Mouse (Mus musculus) myocyte (in vitro differentiated cells): ENCODE results near the gene Chst3.

Source experiments
- E2F4 ChIP-seq: IDR thresholded peaks from one replicate; pipeline ENCODE4 v1.6.1; 2011; ENCODE audit warnings: mild to moderate bottlenecking, control low read depth, moderate library complexity; ENCODE audit not compliant: insufficient read depth
- MAX ChIP-seq: IDR thresholded peaks from one replicate; pipeline ENCODE4 v1.6.1; 2011; ENCODE audit warnings: low read depth, mild to moderate bottlenecking, control low read depth
- MYOD1 ChIP-seq, 3 experiments: IDR thresholded peaks; one replicate each; pipeline ENCODE4 v1.6.1; 2011; ENCODE audit warnings: control low read depth in 2 of 3, low read depth in 2 of 3, mild to moderate bottlenecking in 2 of 3, moderate library complexity in 1 of 3; ENCODE audit not compliant: insufficient read length in 2 of 3, control insufficient read depth in 1 of 3
- MYOG ChIP-seq, 3 experiments: IDR thresholded peaks; one replicate each; pipeline ENCODE4 v1.6.1; 2011; ENCODE audit warnings: control low read depth in 2 of 3, low read depth in 2 of 3, mild to moderate bottlenecking in 2 of 3; ENCODE audit not compliant: insufficient read length in 2 of 3, control insufficient read depth in 1 of 3, insufficient read depth in 1 of 3
- POLR2A ChIP-seq: IDR thresholded peaks from one replicate; pipeline ENCODE4 v1.6.1; 2011; ENCODE audit warnings: low read depth, mild to moderate bottlenecking, control low read depth, moderate library complexity; ENCODE audit not compliant: insufficient read length
- POLR2AphosphoS2 ChIP-seq: IDR thresholded peaks from one replicate; pipeline ENCODE4 v1.6.1; 2011; ENCODE audit warnings: low read depth, control low read depth; ENCODE audit not compliant: insufficient read length
- REST ChIP-seq: IDR thresholded peaks from one replicate; pipeline ENCODE4 v1.6.1; 2011; ENCODE audit warnings: mild to moderate bottlenecking, control low read depth, moderate library complexity; ENCODE audit not compliant: insufficient read depth, insufficient read length
- TCF12 ChIP-seq: IDR thresholded peaks from one replicate; pipeline ENCODE4 v1.6.1; 2011; ENCODE audit warnings: mild to moderate bottlenecking, control low read depth; ENCODE audit not compliant: poor library complexity, insufficient read depth, severe bottlenecking
- TCF3 ChIP-seq: IDR thresholded peaks from one replicate; pipeline ENCODE4 v1.6.1; 2011; ENCODE audit warnings: low read depth, control low read depth; ENCODE audit not compliant: insufficient read length

- no peak for TF ChIP-seq POLR2A
- no peak for TF ChIP-seq TCF12
- no peak for TF ChIP-seq MAX
- TF ChIP-seq POLR2AphosphoS2: no peak
- no peak for TF ChIP-seq E2F4
- no peak for TF ChIP-seq REST
- TF ChIP-seq MYOG (IDR thresholded peaks at IDR 0.05; ENCODE audit: control insufficient read depth in 1 of 3, insufficient read depth in 1 of 3, insufficient read length in 2 of 3, low read depth in 2 of 3): no peak
- TF ChIP-seq MYOD1 (IDR thresholded peaks at IDR 0.05; ENCODE audit: control insufficient read depth in 1 of 3, insufficient read length in 2 of 3, low read depth in 2 of 3): no peak
- TF ChIP-seq TCF3: no peak
Observed at GRCm38 (mm10) chr10:60210468-60210867, 8.6 kb downstream of the Chst3 start.
